Mouse (Mus musculus): ENCODE measurements around the gene Lrpap1. TPM values are rescaled to one million over a fixed set of nuclear protein-coding genes. Genes with fewer than 3 reads are reported as not detected.

Lrpap1 gene
- polyA plus RNA-seq, 1 experiment from 2014 or later: 104 TPM

DNA sequence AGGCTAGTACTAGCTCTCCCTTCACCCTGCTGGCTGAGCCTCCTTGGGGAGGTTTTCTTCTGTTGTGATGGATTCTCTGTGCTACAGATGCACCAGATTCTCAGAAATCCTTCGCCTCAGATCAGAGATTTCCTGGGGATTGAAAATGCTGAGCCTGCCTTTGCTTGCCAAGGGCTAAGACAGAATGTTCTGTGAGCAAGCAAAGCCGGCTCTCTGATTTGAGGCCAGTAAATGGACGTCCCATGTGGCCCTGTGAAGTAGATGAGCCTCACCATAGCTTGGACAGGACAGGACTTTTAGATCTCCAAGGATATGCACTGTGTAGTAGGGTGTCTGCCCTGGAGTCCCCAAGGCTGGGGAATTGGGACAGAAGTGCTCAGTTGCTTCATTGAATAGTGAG lies 20.7 kb downstream of the Lrpap1 start:
- H3K36me3 ChIP-seq (ENCODE audit: control insufficient read depth, insufficient read depth, low read length): no peaks in the 10 kb centered on the region
- no peak for ATAC-seq (ENCODE audit: low FRiP score)
- H3K9me3 ChIP-seq (ENCODE audit: control insufficient read depth, low read length): no peaks in the 10 kb centered on the region
- no peak overlapping the region for H3K9ac ChIP-seq (ENCODE audit: low read depth, low read length)
- WGBS: 69% methylated on average over 3 of the region's 3 CpGs
- H3K4me2 ChIP-seq (replicated peaks; ENCODE audit: low read depth, low read length): no peak overlapping the region
- H3K27ac ChIP-seq (ENCODE audit: low read depth, low read length): no peak overlapping the region
- no peak overlapping the region for H3K4me3 ChIP-seq (ENCODE audit: low read depth, low read length)
- no peak for DNase-seq (ENCODE audit: low spot score)
- H3K4me1 ChIP-seq (replicated peaks; ENCODE audit: control insufficient read depth, insufficient read depth, low read length): no peaks in the 10 kb centered on the region; the same call in 1 of the 2 replicates
- H3K27me3 ChIP-seq (ENCODE audit: control insufficient read depth, insufficient read depth, low read length): no peaks in the 10 kb centered on the region

DNA sequence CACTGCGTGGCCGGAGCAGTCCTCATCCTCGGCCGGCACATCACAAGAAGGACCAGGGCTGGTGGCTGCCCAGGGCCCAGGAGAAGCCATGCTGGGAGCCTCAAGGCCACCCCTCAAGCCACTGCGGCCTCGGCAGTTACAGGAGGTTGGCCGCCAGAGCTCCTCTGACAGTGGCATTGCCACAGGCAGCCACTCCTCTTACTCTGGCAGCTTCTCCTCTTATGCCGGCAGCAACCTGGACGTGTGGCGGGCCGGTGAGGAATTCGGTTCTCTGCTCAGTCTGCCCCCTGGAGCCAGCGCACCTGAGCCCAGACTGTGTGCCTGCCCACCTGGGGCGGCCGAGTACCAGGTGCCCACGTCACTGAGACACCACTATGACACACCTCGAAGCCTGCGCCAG lies 26.5 kb downstream of the Lrpap1 start:
- Histone ChIP-seq H3K4me2 (replicated peaks; ENCODE audit: low read depth, low read length) (no peak overlapping the region), H3K4me3 (ENCODE audit: low read depth, low read length) (no peak overlapping the region), H3K9ac (ENCODE audit: low read depth, low read length) (no peak overlapping the region), H3K27me3 (ENCODE audit: control insufficient read depth, insufficient read depth, low read length) (no peaks in the 10 kb centered on the region), H3K27ac (ENCODE audit: low read depth, low read length) (no peak overlapping the region), H3K4me1 (replicated peaks; ENCODE audit: control insufficient read depth, insufficient read depth, low read length) (no peaks in the 10 kb centered on the region; the same call in 1 of the 2 replicates), H3K9me3 (ENCODE audit: control insufficient read depth, low read length) (no peaks in the 10 kb centered on the region), H3K36me3 (ENCODE audit: control insufficient read depth, insufficient read depth, low read length) (no peaks in the 10 kb centered on the region)
- DNase-seq (ENCODE audit: low spot score) (no peak), ATAC-seq (ENCODE audit: low FRiP score) (no peak)
- WGBS: 33% methylated on average over 18 of the region's 18 CpGs

DNA sequence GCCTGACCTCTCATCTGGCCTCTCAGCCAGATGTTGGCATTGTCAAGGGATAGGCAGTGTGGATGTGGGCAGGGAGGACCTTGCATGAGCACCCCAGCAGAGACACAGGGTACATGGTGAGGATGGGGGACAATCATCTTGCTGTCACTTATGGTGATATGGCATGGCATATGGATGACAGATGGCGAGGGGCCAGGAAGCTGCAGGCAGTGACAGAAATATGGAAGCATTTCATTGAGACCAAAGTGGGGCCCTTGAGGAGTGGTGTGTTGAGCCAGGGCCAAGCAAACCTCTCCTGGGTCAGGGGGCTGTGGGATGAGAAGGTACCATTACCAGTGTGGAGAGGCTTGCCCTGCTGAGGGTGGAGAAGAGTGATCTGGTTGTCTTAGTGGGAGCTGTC lies 29.2 kb downstream of the Lrpap1 start:
- ATAC-seq (ENCODE audit: low FRiP score): no peak
- H3K4me3 ChIP-seq (ENCODE audit: low read depth, low read length): no peak overlapping the region
- no peak overlapping the region for H3K4me2 ChIP-seq (replicated peaks; ENCODE audit: low read depth, low read length)
- no peaks in the 10 kb centered on the region for H3K36me3 ChIP-seq (ENCODE audit: control insufficient read depth, insufficient read depth, low read length)
- no peaks in the 10 kb centered on the region; the same call in 1 of the 2 replicates for H3K4me1 ChIP-seq (replicated peaks; ENCODE audit: control insufficient read depth, insufficient read depth, low read length)
- no peak overlapping the region for H3K27ac ChIP-seq (ENCODE audit: low read depth, low read length)
- DNase-seq (ENCODE audit: low spot score): no peak
- no peak overlapping the region for H3K9ac ChIP-seq (ENCODE audit: low read depth, low read length)
- WGBS: 84% methylated on average over 1 of the region's 1 CpGs
- no peaks in the 10 kb centered on the region for H3K27me3 ChIP-seq (ENCODE audit: control insufficient read depth, insufficient read depth, low read length)
- no peaks in the 10 kb centered on the region for H3K9me3 ChIP-seq (ENCODE audit: control insufficient read depth, low read length)

DNA sequence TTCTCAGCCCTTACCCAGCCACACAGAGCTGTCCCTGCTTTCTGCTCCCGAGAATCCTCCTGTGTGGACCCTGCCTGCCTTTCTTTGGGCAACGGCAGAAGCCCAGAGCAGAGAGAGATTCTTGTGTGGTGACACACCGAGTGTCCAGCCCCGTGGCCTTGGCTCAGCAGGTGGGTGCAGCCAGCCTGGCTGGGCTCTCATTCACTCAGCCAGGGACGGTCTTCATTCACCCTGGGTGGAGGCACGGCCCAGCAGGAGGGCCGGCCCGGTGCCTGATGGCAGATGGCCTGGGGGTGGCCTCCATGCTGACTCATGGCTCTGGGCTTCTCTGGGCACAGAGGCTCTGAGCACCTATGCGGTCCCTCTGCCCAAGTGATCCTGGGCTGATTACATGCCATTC lies 31.6 kb downstream of the Lrpap1 start:
- Histone ChIP-seq H3K4me1 (replicated peaks; ENCODE audit: control insufficient read depth, insufficient read depth, low read length) (no peaks in the 10 kb centered on the region), H3K9me3 (ENCODE audit: control insufficient read depth, low read length) (no peaks in the 10 kb centered on the region), H3K27ac (ENCODE audit: low read depth, low read length) (no peak overlapping the region), H3K4me3 (ENCODE audit: low read depth, low read length) (no peak overlapping the region), H3K36me3 (ENCODE audit: control insufficient read depth, insufficient read depth, low read length) (no peaks in the 10 kb centered on the region), H3K9ac (ENCODE audit: low read depth, low read length) (no peak overlapping the region), H3K27me3 (ENCODE audit: control insufficient read depth, insufficient read depth, low read length) (no peaks in the 10 kb centered on the region), H3K4me2 (replicated peaks; ENCODE audit: low read depth, low read length) (no peak overlapping the region)
- DNase-seq (ENCODE audit: low spot score) (no peak), ATAC-seq (ENCODE audit: low FRiP score) (no peak)
- 70% methylated on average over 9 of the region's 9 CpGs for WGBS

DNA sequence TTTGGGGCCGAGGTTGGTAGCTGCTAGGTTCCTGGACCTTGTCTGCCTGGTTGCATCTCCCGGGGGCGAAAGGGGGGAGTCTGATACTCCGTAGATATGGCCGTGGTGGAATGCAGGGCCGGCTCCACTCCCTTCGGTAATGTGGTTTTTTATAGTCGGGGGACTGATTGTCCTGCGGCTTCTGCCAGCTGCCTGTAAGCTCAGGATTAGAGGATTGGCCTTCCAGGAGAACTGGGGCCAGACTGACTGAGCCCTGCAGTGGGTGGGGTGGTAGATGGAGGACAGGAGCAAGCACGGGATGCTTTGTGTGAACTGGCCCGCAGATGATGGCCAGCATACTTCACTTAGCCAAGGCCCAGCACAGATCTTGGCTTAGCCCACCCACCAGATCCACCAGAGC lies 32.3 kb downstream of the Lrpap1 start:
- Histone ChIP-seq H3K9me3 (ENCODE audit: control insufficient read depth, low read length) (no peaks in the 10 kb centered on the region), H3K27ac (ENCODE audit: low read depth, low read length) (no peak overlapping the region), H3K4me2 (replicated peaks; ENCODE audit: low read depth, low read length) (no peak overlapping the region), H3K27me3 (ENCODE audit: control insufficient read depth, insufficient read depth, low read length) (no peaks in the 10 kb centered on the region), H3K36me3 (ENCODE audit: control insufficient read depth, insufficient read depth, low read length) (no peaks in the 10 kb centered on the region), H3K4me1 (replicated peaks; ENCODE audit: control insufficient read depth, insufficient read depth, low read length) (no peaks in the 10 kb centered on the region), H3K9ac (ENCODE audit: low read depth, low read length) (no peak overlapping the region), H3K4me3 (ENCODE audit: low read depth, low read length) (no peak overlapping the region)
- 94% methylated on average over 11 of the region's 11 CpGs for WGBS
- DNase-seq (ENCODE audit: low spot score) (no peak), ATAC-seq (ENCODE audit: low FRiP score) (no peak)

DNA sequence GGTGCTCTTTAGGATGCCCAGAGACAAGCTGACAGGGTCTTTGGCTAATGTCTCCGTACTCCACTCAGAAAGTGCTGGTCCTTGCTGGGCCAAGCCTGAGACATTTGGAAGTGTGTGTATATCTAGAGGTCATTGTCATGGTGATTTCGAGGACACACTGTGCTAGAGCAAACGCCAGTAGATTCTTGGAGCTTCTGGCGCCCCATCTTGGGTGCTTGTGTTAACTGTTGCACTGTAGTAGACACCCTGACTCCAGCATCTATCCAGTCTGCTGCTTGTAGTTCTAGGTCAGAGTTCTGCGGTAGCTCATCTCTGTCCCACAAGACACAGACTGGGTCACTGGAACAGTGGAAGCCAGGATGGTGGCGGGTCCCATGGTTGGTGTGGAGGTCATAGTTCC lies 33.7 kb downstream of the Lrpap1 start:
- H3K4me1 ChIP-seq (replicated peaks; ENCODE audit: control insufficient read depth, insufficient read depth, low read length): no peaks in the 10 kb centered on the region
- no peaks in the 10 kb centered on the region for H3K9me3 ChIP-seq (ENCODE audit: control insufficient read depth, low read length)
- no peak overlapping the region for H3K4me2 ChIP-seq (replicated peaks; ENCODE audit: low read depth, low read length)
- H3K9ac ChIP-seq (ENCODE audit: low read depth, low read length): no peak overlapping the region
- H3K36me3 ChIP-seq (ENCODE audit: control insufficient read depth, insufficient read depth, low read length): no peaks in the 10 kb centered on the region
- H3K27ac ChIP-seq (ENCODE audit: low read depth, low read length): no peak overlapping the region
- DNase-seq (ENCODE audit: low spot score) (no peak), ATAC-seq (ENCODE audit: low FRiP score) (no peak)
- no peak overlapping the region for H3K4me3 ChIP-seq (ENCODE audit: low read depth, low read length)
- 92% methylated on average over 6 of the region's 6 CpGs for WGBS
- no peaks in the 10 kb centered on the region for H3K27me3 ChIP-seq (ENCODE audit: control insufficient read depth, insufficient read depth, low read length)

DNA sequence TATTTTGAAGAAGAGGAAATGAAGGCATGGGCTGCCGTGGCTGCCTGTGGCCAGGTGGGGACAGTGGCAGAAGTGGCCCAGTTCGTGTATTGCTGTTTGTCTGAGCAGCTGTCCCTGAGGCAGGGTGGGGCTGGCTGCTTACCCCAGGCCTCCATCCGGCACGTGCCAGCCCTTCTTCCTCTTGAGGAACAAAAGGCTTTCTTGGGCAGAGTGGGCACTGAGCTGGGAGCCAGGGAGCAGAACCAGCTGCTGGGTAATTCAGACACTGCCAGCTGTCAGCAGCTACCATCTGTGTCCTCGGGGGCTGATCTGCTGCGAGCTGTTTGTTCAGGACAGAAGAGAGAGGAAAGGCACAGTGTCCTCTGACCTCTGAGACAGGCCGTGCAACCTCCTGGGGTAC lies 34.6 kb downstream of the Lrpap1 start:
- H3K4me2 ChIP-seq (replicated peaks; ENCODE audit: low read depth, low read length): no peak overlapping the region
- no peak overlapping the region for H3K4me3 ChIP-seq (ENCODE audit: low read depth, low read length)
- H3K9ac ChIP-seq (ENCODE audit: low read depth, low read length): no peak overlapping the region
- no peaks in the 10 kb centered on the region for H3K27me3 ChIP-seq (ENCODE audit: control insufficient read depth, insufficient read depth, low read length)
- 57% methylated on average over 7 of the region's 7 CpGs for WGBS
- no peaks in the 10 kb centered on the region for H3K4me1 ChIP-seq (replicated peaks; ENCODE audit: control insufficient read depth, insufficient read depth, low read length)
- H3K9me3 ChIP-seq (ENCODE audit: control insufficient read depth, low read length): no peaks in the 10 kb centered on the region
- no peaks in the 10 kb centered on the region for H3K36me3 ChIP-seq (ENCODE audit: control insufficient read depth, insufficient read depth, low read length)
- DNase-seq (ENCODE audit: low spot score) (no peak), ATAC-seq (ENCODE audit: low FRiP score) (no peak)
- no peak overlapping the region for H3K27ac ChIP-seq (ENCODE audit: low read depth, low read length)

DNA sequence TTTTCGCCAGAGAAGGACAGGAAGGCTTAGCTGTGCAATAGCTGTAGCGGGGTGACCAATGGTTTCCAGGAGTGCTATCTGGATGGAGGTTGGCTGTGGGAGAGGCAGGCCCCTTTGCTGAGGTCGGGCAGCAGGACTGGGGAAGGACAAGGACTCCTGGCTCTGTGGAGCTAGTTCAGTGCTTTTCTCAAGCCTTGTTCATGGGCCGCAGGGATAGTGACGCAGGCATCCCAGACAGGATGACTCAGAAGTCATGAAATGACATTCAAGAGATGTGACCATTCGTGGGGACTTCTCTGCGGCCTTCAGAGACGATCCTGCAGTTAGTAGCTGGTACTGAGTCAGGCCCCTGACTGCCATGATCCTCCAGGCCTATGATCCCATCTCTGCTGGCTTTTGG lies 35.3 kb downstream of the Lrpap1 start:
- Histone ChIP-seq H3K4me2 (replicated peaks; ENCODE audit: low read depth, low read length) (no peak overlapping the region), H3K9ac (ENCODE audit: low read depth, low read length) (no peak overlapping the region), H3K27ac (ENCODE audit: low read depth, low read length) (no peak overlapping the region), H3K27me3 (ENCODE audit: control insufficient read depth, insufficient read depth, low read length) (no peaks in the 10 kb centered on the region), H3K4me1 (replicated peaks; ENCODE audit: control insufficient read depth, insufficient read depth, low read length) (no peaks in the 10 kb centered on the region), H3K4me3 (ENCODE audit: low read depth, low read length) (no peak overlapping the region), H3K36me3 (ENCODE audit: control insufficient read depth, insufficient read depth, low read length) (no peaks in the 10 kb centered on the region), H3K9me3 (ENCODE audit: control insufficient read depth, low read length) (no peaks in the 10 kb centered on the region)
- ATAC-seq (ENCODE audit: low FRiP score) (no peak), DNase-seq (ENCODE audit: low spot score) (no peak)
- WGBS: 88% methylated on average over 8 of the region's 8 CpGs

DNA sequence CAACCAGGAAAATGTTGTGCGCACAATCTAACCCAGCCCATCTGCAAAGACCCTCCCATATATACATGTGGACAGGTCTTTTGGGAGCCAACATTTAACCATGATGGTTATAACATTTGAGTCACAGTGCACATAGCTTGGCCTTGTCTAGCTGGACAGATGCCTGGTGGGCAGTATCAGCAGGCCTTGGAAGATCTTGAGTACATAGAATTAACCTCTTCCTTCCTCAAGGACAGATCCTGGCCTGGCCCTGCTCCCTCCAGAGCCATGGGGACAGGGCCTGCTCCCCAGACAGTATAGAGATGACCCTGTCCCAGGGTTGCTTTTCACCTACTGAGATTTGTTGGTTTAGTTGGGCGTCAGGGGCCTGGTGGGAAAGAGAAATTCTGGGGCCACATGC lies 35.7 kb downstream of the Lrpap1 start:
- H3K4me1 ChIP-seq (replicated peaks; ENCODE audit: control insufficient read depth, insufficient read depth, low read length): no peaks in the 10 kb centered on the region
- no peak for ATAC-seq (ENCODE audit: low FRiP score)
- H3K36me3 ChIP-seq (ENCODE audit: control insufficient read depth, insufficient read depth, low read length): no peaks in the 10 kb centered on the region
- no peak overlapping the region for H3K27ac ChIP-seq (ENCODE audit: low read depth, low read length)
- no peak overlapping the region for H3K4me3 ChIP-seq (ENCODE audit: low read depth, low read length)
- no peak for DNase-seq (ENCODE audit: low spot score)
- H3K9me3 ChIP-seq (ENCODE audit: control insufficient read depth, low read length): no peaks in the 10 kb centered on the region
- WGBS: 86% methylated on average over 2 of the region's 2 CpGs
- H3K9ac ChIP-seq (ENCODE audit: low read depth, low read length): no peak overlapping the region
- no peak overlapping the region for H3K4me2 ChIP-seq (replicated peaks; ENCODE audit: low read depth, low read length)
- no peaks in the 10 kb centered on the region for H3K27me3 ChIP-seq (ENCODE audit: control insufficient read depth, insufficient read depth, low read length)
